Mouse (Mus musculus) liver, embryonic 14.5 days (tissue): ENCODE results near the gene Teddm2.

Source experiments
- CTCF ChIP-seq: IDR thresholded peaks from 2 replicates; pipeline ENCODE4 v1.5.1; 2016; ENCODE audit warnings: antibody characterized with exemption, low read depth, control low read depth
- EP300 ChIP-seq: IDR thresholded peaks from 2 replicates; pipeline ENCODE4 v1.6.1; 2016; ENCODE audit warnings: antibody characterized with exemption, low read depth

GRCm38 (mm10) chr1:153855946-153856345 lies 44.1 kb downstream of the Teddm2 start:
- no peak for TF ChIP-seq CTCF
- TF ChIP-seq EP300, result no peak
